Mouse (Mus musculus): Measurements from ENCODE around the gene Ska2. TPM values are rescaled to one million over a fixed set of nuclear protein-coding genes. Genes with fewer than 3 reads are reported as not detected.

Gene Ska2
- total and polyA plus RNA-seq, 2 experiments: 0.56 to 1.9 TPM

DNA sequence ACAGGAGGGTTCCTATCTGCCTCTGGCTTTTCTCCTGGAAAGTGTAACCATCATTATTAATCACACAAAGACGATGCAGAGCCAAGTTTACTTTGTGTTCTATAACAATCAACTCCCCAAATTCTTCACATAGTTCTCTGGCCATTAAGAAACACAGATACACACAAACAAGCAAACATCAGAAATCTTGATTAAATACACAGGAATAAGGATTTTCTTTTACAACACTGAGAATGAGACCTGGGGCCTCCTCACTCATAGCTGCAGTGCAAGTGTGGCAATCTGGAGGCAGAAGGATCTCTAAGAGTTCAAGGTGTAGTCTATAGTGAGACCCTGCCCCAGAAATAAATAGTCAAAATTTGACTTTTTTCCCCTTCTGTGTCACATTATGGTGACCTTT is 25.3 kb upstream of the Ska2 start:
- peaks cover 21% of the 10 kb centered on the region for H3K36me3 ChIP-seq (ENCODE audit: control insufficient read depth, insufficient read depth, low read length)
- peaks cover 14% of the 10 kb centered on the region; the same call in 1 of the 2 replicates for H3K79me2 ChIP-seq (ENCODE audit: control insufficient read depth, insufficient read depth, low read length)
- H3K4me1 ChIP-seq (ENCODE audit: control insufficient read depth, insufficient read depth, low read length): peaks cover 15% of the 10 kb centered on the region
- DNase-seq (ENCODE audit: extremely low read depth, low read depth, low spot score): no peak
- WGBS: 71% methylated on average over 1 of the region's 1 CpGs
- no peak for TF ChIP-seq CTCF (IDR thresholded peaks at IDR 0.05; ENCODE audit: low read depth, low read length)
- no peak for TF ChIP-seq POLR2A (IDR thresholded peaks at IDR 0.05; ENCODE audit: extremely low read depth, insufficient read depth, low read length)
- no peak overlapping the region for H3K27ac ChIP-seq (replicated peaks; ENCODE audit: insufficient read depth, low read depth, low read length)
- no peak overlapping the region for H3K9ac ChIP-seq (ENCODE audit: low read depth, low read length)
- no peak overlapping the region for H3K4me3 ChIP-seq (ENCODE audit: insufficient read depth, low read depth, low read length)
- no peaks in the 10 kb centered on the region for H3K27me3 ChIP-seq (ENCODE audit: control insufficient read depth, insufficient read depth, low read length)

DNA sequence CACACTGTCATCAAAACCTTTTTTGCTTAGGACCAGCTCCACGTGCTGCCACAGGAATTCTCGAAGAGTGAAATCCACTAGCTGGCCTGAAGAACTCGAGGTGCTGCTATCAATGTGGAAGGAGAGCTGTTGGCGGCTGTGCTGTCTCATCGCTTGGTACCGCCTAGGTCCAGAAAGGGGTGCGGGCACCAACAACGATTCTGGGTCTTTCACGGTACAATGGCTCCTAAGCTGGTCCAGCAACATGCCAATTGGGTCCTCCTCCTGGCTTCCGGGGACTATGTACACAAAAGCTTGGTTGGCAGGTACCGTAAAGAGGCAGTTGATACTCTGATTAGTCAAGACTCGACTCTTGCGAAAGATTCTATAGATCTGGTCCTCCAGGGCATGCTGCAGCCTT is 23.6 kb upstream of the Ska2 start:
- TF ChIP-seq POLR2A (IDR thresholded peaks at IDR 0.05; ENCODE audit: extremely low read depth, insufficient read depth, low read length) (no peak), CTCF (IDR thresholded peaks at IDR 0.05; ENCODE audit: low read depth, low read length) (no peak)
- Histone ChIP-seq H3K4me3 (ENCODE audit: insufficient read depth, low read depth, low read length) (peak overlapping the region; percentile 96; the same call in 1 of the 2 replicates), H3K4me1 (ENCODE audit: control insufficient read depth, insufficient read depth, low read length) (peaks cover 15% of the 10 kb centered on the region), H3K27me3 (ENCODE audit: control insufficient read depth, insufficient read depth, low read length) (no peaks in the 10 kb centered on the region), H3K36me3 (ENCODE audit: control insufficient read depth, insufficient read depth, low read length) (peaks cover 16% of the 10 kb centered on the region), H3K27ac (replicated peaks; ENCODE audit: insufficient read depth, low read depth, low read length) (no peak overlapping the region), H3K9ac (ENCODE audit: low read depth, low read length) (no peak overlapping the region), H3K79me2 (ENCODE audit: control insufficient read depth, insufficient read depth, low read length) (peaks cover 14% of the 10 kb centered on the region; the same call in 1 of the 2 replicates)
- WGBS: 66% methylated on average over 13 of the region's 13 CpGs
- DNase-seq (ENCODE audit: extremely low read depth, low read depth, low spot score): no peak

DNA sequence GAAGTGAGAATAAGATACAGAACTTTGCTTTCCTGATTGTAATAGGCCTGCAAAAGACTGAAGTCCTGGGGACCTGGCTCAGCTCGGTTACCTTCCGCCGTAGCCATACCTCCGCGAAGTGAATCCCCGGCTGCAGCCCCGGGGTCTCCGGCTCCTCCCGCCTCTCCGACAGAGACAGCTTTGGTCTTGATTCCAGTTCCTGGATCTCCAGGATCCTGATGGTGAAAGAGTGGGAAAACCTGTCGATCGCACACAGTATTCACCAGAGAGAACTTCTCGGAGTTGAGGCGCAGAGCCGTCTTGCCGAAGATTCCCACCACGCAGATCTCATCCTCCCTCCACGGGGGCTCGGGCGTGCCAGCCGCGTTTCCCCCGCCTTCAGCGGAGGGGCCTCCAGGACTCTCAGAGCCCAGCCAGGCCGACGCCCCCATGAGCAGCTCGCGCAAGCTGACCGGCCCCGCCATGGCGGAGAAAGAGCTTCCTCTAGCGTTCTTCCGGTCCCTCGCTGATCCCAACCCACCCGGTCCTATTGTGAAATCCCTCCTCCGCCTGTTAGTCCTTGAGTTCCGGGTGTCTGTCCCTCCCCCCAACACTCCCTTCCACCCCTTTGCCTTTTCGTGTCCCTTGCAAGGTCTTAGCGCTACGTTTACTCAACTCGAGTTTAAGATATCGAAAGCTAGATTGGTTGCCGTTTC is 22.6 kb upstream of the Ska2 start, which contains the start of gene Smg8:
Gene Smg8, minus strand, starts transcription at position 485 of the 695 bp plus-strand sequence.
- peak; percentile 86 for DNase-seq (ENCODE audit: extremely low read depth, low read depth, low spot score)
- Histone ChIP-seq H3K36me3 (ENCODE audit: control insufficient read depth, insufficient read depth, low read length) (peaks cover 9% of the 10 kb centered on the region), H3K79me2 (ENCODE audit: control insufficient read depth, insufficient read depth, low read length) (peaks cover 14% of the 10 kb centered on the region; the same call in 1 of the 2 replicates), H3K4me3 (ENCODE audit: insufficient read depth, low read depth, low read length) (peak within 1 kb of the TSS; percentile 96), H3K4me1 (ENCODE audit: control insufficient read depth, insufficient read depth, low read length) (peaks cover 15% of the 10 kb centered on the region), H3K9ac (ENCODE audit: low read depth, low read length) (peak within 1 kb of the TSS; percentile 82), H3K27me3 (ENCODE audit: control insufficient read depth, insufficient read depth, low read length) (no peaks in the 10 kb centered on the region), H3K27ac (replicated peaks; ENCODE audit: insufficient read depth, low read depth, low read length) (peak within 1 kb of the TSS; percentile 30; the same call in 1 of the 2 replicates)
- TF ChIP-seq CTCF (IDR thresholded peaks at IDR 0.05; ENCODE audit: low read depth, low read length): no peak
- peak; percentile 53; the same call in 1 of the 2 replicates for TF ChIP-seq POLR2A (IDR thresholded peaks at IDR 0.05; ENCODE audit: extremely low read depth, insufficient read depth, low read length)
- WGBS: under 1% methylated on average over 43 of the region's 43 CpGs

DNA sequence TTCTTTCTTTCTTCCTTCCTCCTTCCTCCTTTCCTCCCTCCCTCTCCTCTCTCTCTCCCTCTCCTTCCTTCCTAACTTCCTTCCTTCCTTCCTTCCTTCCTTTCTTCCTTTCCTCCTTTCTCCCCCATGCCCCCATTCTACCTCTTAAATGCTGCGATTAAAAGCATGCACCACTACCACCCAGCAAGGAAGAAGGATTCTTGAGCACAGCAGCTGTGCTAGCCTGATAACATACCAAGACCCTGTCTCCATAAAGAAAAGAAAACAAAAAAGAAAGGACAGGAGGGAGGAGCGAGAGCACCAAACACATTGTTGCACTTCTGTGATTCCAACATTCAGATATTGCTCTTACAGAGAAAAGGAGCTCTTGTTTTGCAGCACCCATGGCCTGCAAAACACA is 21.9 kb upstream of the Ska2 start:
- 49% methylated on average over 2 of the region's 2 CpGs for WGBS
- Histone ChIP-seq H3K9ac (ENCODE audit: low read depth, low read length) (no peak overlapping the region), H3K4me3 (ENCODE audit: insufficient read depth, low read depth, low read length) (no peak overlapping the region; the same call in 1 of the 2 replicates), H3K27ac (replicated peaks; ENCODE audit: insufficient read depth, low read depth, low read length) (no peak overlapping the region), H3K79me2 (ENCODE audit: control insufficient read depth, insufficient read depth, low read length) (peaks cover 14% of the 10 kb centered on the region; the same call in 1 of the 2 replicates), H3K36me3 (ENCODE audit: control insufficient read depth, insufficient read depth, low read length) (peaks cover 6% of the 10 kb centered on the region), H3K4me1 (ENCODE audit: control insufficient read depth, insufficient read depth, low read length) (peaks cover 15% of the 10 kb centered on the region), H3K27me3 (ENCODE audit: control insufficient read depth, insufficient read depth, low read length) (no peaks in the 10 kb centered on the region)
- DNase-seq (ENCODE audit: extremely low read depth, low read depth, low spot score): no peak
- no peak for TF ChIP-seq CTCF (IDR thresholded peaks at IDR 0.05; ENCODE audit: low read depth, low read length)
- no peak for TF ChIP-seq POLR2A (IDR thresholded peaks at IDR 0.05; ENCODE audit: extremely low read depth, insufficient read depth, low read length)

DNA sequence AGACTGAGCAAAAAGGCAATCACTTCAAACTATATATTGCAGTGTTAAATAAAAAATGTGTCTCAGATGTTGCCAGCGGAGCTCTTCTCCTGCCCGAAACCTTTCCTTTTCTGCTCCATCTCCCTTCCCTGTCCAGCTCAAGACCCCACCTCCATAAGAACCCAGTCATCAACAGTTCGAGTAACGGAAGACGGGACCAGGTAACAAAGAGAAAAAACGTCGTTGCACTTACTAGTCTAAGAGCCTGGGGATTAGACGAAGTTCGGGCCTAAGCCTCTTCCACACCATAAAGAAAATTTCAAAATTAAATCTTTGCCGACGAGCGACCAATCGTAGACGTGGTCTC is 652 bp upstream of the Ska2 start, which contains the start of gene Prr11:
Gene Prr11, minus strand, starts transcription at position 300 of the 346 bp plus-strand sequence.
- Histone ChIP-seq H3K79me2 (ENCODE audit: control insufficient read depth, insufficient read depth, low read length) (no peaks in the 10 kb centered on the region; the same call in 1 of the 2 replicates), H3K4me1 (ENCODE audit: control insufficient read depth, insufficient read depth, low read length) (no peaks in the 10 kb centered on the region), H3K27ac (replicated peaks; ENCODE audit: insufficient read depth, low read depth, low read length) (peak within 1 kb of the TSS; percentile 41), H3K9ac (ENCODE audit: low read depth, low read length) (peak within 1 kb of the TSS; percentile 46), H3K36me3 (ENCODE audit: control insufficient read depth, insufficient read depth, low read length) (no peaks in the 10 kb centered on the region), H3K4me3 (ENCODE audit: insufficient read depth, low read depth, low read length) (peak within 1 kb of the TSS; percentile 68), H3K27me3 (ENCODE audit: control insufficient read depth, insufficient read depth, low read length) (no peaks in the 10 kb centered on the region)
- TF ChIP-seq POLR2A (IDR thresholded peaks at IDR 0.05; ENCODE audit: extremely low read depth, insufficient read depth, low read length): no peak
- no peak for TF ChIP-seq CTCF (IDR thresholded peaks at IDR 0.05; ENCODE audit: low read depth, low read length)
- no peak for DNase-seq (ENCODE audit: extremely low read depth, low read depth, low spot score)
- WGBS: under 1% methylated on average over 14 of the region's 14 CpGs
